Mouse (Mus musculus) kidney, postnatal 0 days (tissue): Measurements from ENCODE around the gene Atp10b. TPM values are rescaled to one million over a fixed set of nuclear protein-coding genes. Genes with fewer than 3 reads are reported as not detected.

Source experiments
- ATAC-seq: fragments of 200-750 bp; cut with Nextera tagmentation; replicated peaks from 2 replicates; pipeline ENCODE4 v1.8.0; 2017; ENCODE audit warnings: low read depth, moderate number of reproducible peaks, moderate TSS enrichment, moderate library complexity; ENCODE audit not compliant: low FRiP score
- DNase-seq: peaks from one replicate; pipeline ENCODE4 v3.0.0-alpha.2; 2016; ENCODE audit warnings: low spot score
- H3K27ac ChIP-seq: fragments of 300-500 bp; sonication (generic); 2 replicates; pipeline ENCODE4 v1.5.1; 2014; ENCODE audit warnings: mild to moderate bottlenecking
- H3K27me3 ChIP-seq: fragments of 300-500 bp; sonication (generic); 2 replicates; pipeline ENCODE4 v1.6.1; 2014; ENCODE audit warnings: low read length, mixed read lengths; ENCODE audit not compliant: insufficient read depth
- H3K36me3 ChIP-seq: fragments of 300-500 bp; sonication (generic); 2 replicates; pipeline ENCODE4 v1.6.1; 2014; ENCODE audit warnings: low read length, mixed read lengths; ENCODE audit not compliant: insufficient read depth
- H3K4me1 ChIP-seq: fragments of 300-500 bp; sonication (generic); replicated peaks from 2 replicates; pipeline ENCODE4 v1.6.1; 2014; ENCODE audit warnings: antibody characterized with exemption, low read length, mixed read lengths; ENCODE audit not compliant: insufficient read depth
- H3K4me2 ChIP-seq: fragments of 300-500 bp; sonication (generic); 2 replicates; pipeline ENCODE4 v1.6.1; 2014; ENCODE audit warnings: mild to moderate bottlenecking, low read length, moderate library complexity, mixed read lengths
- H3K4me3 ChIP-seq: fragments of 300-500 bp; sonication (generic); replicated peaks from 2 replicates; pipeline ENCODE4 v1.5.1; 2014; ENCODE audit warnings: low read depth, low read length
- H3K9ac ChIP-seq: fragments of 300-500 bp; sonication (generic); 2 replicates; pipeline ENCODE4 v1.6.1; 2014; ENCODE audit warnings: low read depth, low read length
- H3K9me3 ChIP-seq: fragments of 300-500 bp; sonication (generic); replicated peaks from 2 replicates; pipeline ENCODE4 v1.6.1; 2016; ENCODE audit warnings: low read length, inconsistent platforms, mixed read lengths
- CTCF ChIP-seq: IDR thresholded peaks from 2 replicates; pipeline ENCODE4 v1.5.1; 2016; ENCODE audit warnings: antibody characterized with exemption, low read depth, mild to moderate bottlenecking, moderate library complexity
- WGBS: fragments of 180-500 bp; shearing (Covaris S2); extraction: QIAGEN DNeasy Blood & Tissue Kit; methylation state at CpG from one replicate; pipeline ENCODE4 v1.1.7; 2014; 5-methylcytosine and 5-hydroxymethylcytosine counted together
- polyA plus RNA-seq: library from polyadenylated mRNA; unstranded; fragments of >200 nt; fragmentation: Nextera tagmentation; extraction: Ambion mirVana; gene quantifications from 2 replicates; pipeline ENCODE4 v1.2.1, GENCODE M21; 2015

Atp10b gene
- polyA plus RNA-seq, 1 experiment from 2014 or later = 1.0 TPM

GRCm38 (mm10) chr11:43147380-43147779 is 2.3 kb upstream of the Atp10b start:
- DNase-seq = no peak
- Histone ChIP-seq H3K27ac (no peak overlapping the region), H3K27me3 (no peaks in the 10 kb centered on the region), H3K36me3 (no peaks in the 10 kb centered on the region), H3K4me2 (no peak overlapping the region), H3K9me3 (no peaks in the 10 kb centered on the region), H3K4me3 (no peak overlapping the region), H3K4me1 (no peaks in the 10 kb centered on the region), H3K9ac (no peak overlapping the region)
- ATAC-seq = no peak
- no peak for TF ChIP-seq CTCF
- 46% methylated on average over 2 of the region's 2 CpGs for WGBS

- Histone ChIP-seq H3K4me1 (no peaks in the 10 kb centered on the region), H3K4me3 (no peak overlapping the region), H3K27me3 (no peaks in the 10 kb centered on the region), H3K4me2 (no peak overlapping the region), H3K9me3 (no peaks in the 10 kb centered on the region), H3K27ac (no peak overlapping the region), H3K9ac (no peak overlapping the region), H3K36me3 (no peaks in the 10 kb centered on the region)
- 45% methylated on average over 1 of the region's 1 CpGs for WGBS
- DNase-seq = peak; percentile 21
- no peak for TF ChIP-seq CTCF
- no peak for ATAC-seq
These were observed 1.3 kb upstream of the Atp10b start for GRCm38 (mm10) chr11:43148341-43148740.

GRCm38 (mm10) chr11:43155004-43155403 is 5.3 kb downstream of the Atp10b start:
- no peak for ATAC-seq
- 85% methylated on average over 1 of the region's 1 CpGs for WGBS

GRCm38 (mm10) chr11:43155417-43155816 is 5.7 kb downstream of the Atp10b start:
- no peak overlapping the region for H3K27ac ChIP-seq
- no peaks in the 10 kb centered on the region for H3K27me3 ChIP-seq
- 86% methylated on average over 2 of the region's 2 CpGs for WGBS
- DNase-seq (no peak), ATAC-seq (no peak)
- no peaks in the 10 kb centered on the region for H3K36me3 ChIP-seq
- H3K9ac ChIP-seq = no peak overlapping the region
- TF ChIP-seq CTCF = no peak
- no peak overlapping the region for H3K4me2 ChIP-seq
- no peaks in the 10 kb centered on the region for H3K4me1 ChIP-seq
- no peak overlapping the region for H3K4me3 ChIP-seq
- H3K9me3 ChIP-seq = no peaks in the 10 kb centered on the region

More at GRCm38 (mm10) chr11:43155004-43155403, 5.3 kb downstream of the Atp10b start:
- no peak; the same call in 1 of the 2 replicates for TF ChIP-seq CTCF
- no peak for DNase-seq
- no peaks in the 10 kb centered on the region for H3K4me1 ChIP-seq
- H3K9me3 ChIP-seq = no peaks in the 10 kb centered on the region
- H3K4me3 ChIP-seq = no peak overlapping the region
- no peaks in the 10 kb centered on the region for H3K27me3 ChIP-seq
- no peak overlapping the region for H3K9ac ChIP-seq
- H3K36me3 ChIP-seq = no peaks in the 10 kb centered on the region
- H3K27ac ChIP-seq = no peak overlapping the region
- no peak overlapping the region for H3K4me2 ChIP-seq

GRCm38 (mm10) chr11:43158814-43159213 is 9.1 kb downstream of the Atp10b start:
- H3K9me3 ChIP-seq = no peaks in the 10 kb centered on the region
- 0 out of 2 replicates have a peak, but pooled peaks have one; percentile 43 for ATAC-seq
- H3K27ac ChIP-seq = no peak overlapping the region
- no peak for DNase-seq
- no peak overlapping the region for H3K9ac ChIP-seq
- WGBS = 42% methylated on average over 1 of the region's 1 CpGs
- no peaks in the 10 kb centered on the region for H3K36me3 ChIP-seq
- no peaks in the 10 kb centered on the region for H3K4me1 ChIP-seq
- no peaks in the 10 kb centered on the region for H3K27me3 ChIP-seq
- no peak overlapping the region for H3K4me2 ChIP-seq
- no peak for TF ChIP-seq CTCF
- H3K4me3 ChIP-seq = no peak overlapping the region

- peak; percentile 58 for DNase-seq
- no peaks in the 10 kb centered on the region for H3K27me3 ChIP-seq
- TF ChIP-seq CTCF = no peak
- no peaks in the 10 kb centered on the region for H3K4me1 ChIP-seq
- no peaks in the 10 kb centered on the region for H3K36me3 ChIP-seq
- 45% methylated on average over 9 of the region's 9 CpGs for WGBS
- ATAC-seq = no peak
- no peak overlapping the region for H3K9ac ChIP-seq
- no peak overlapping the region for H3K4me3 ChIP-seq
- H3K4me2 ChIP-seq = no peak overlapping the region
- H3K27ac ChIP-seq = no peak overlapping the region
- H3K9me3 ChIP-seq = no peaks in the 10 kb centered on the region
These were observed 10.7 kb downstream of the Atp10b start for GRCm38 (mm10) chr11:43160188-43160942.
